Mouse (Mus musculus) olfactory bulb, adult 2 months (tissue): Measurements from ENCODE around the gene Jdp2.

Experiments used
- CTCF ChIP-seq: fragments of 200-500 bp; IDR thresholded peaks from 2 replicates; pipeline ENCODE4 v1.5.1; 2012; ENCODE audit warnings: low read depth, mild to moderate bottlenecking, low read length, moderate library complexity; ENCODE audit not compliant: insufficient read depth
- POLR2A ChIP-seq: fragments of 200-500 bp; IDR thresholded peaks from 2 replicates; pipeline ENCODE4 v1.6.1; 2012; ENCODE audit warnings: mild to moderate bottlenecking, low read depth, low read length, moderate library complexity; ENCODE audit not compliant: insufficient read depth

GRCm38 (mm10) chr12:85687846-85688245 lies 89.0 kb downstream of the Jdp2 start:
- no peak for TF ChIP-seq CTCF
- TF ChIP-seq POLR2A, result no peak
